Mouse (Mus musculus) ES-Bruce4 (cell line): ENCODE measurements around the gene Rnf212b.

Experiments
- CTCF ChIP-seq: IDR thresholded peaks from one replicate; pipeline ENCODE4 v1.8.1; 2011; ENCODE audit warnings: low read depth, low read length
- EP300 ChIP-seq: IDR thresholded peaks from 2 replicates; pipeline ENCODE4 v1.6.1; 2011; ENCODE audit warnings: low read depth, low read length; ENCODE audit not compliant: insufficient read depth
- POLR2A ChIP-seq: IDR thresholded peaks from one replicate; pipeline ENCODE4 v1.8.1; 2011; ENCODE audit warnings: low read length; ENCODE audit not compliant: insufficient read depth

DNA sequence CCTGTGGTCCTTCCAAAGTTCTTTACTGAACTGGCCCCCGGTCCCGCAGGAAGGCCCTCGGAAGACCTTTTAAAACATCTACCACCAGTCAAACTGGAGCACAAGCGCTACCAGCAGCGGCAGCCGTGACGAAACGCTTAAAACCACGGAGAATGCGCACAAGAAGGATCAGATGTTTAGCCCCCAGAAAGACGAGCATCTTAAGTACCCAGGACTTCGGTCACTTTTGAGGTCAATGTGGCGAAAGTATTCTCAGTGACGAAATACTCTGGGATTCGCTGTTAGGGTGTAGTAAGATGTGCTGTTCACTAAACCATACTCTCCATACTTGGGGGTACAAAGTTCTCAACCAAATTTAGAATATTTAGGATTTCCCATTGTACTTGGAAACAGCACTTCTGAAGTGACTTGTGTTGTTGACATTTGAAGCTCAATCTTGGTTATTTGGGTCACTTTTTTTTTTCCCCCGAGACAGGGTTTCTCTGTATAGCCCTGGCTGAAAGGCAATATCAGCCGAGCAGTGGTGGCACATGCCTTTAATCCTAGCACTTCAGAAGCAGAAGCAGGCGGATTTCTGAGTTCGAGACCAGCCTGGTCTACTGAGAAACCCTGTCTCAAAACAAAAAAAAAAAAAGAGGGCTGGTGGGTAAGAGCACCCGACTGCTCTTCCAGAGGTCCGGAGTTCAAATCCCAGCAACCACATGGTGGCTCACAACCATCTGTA lies 50.5 kb downstream of the Rnf212b start:
- TF ChIP-seq CTCF (no peak), POLR2A (no peak), EP300 (no peak)
